In the genomic region with DNA sequence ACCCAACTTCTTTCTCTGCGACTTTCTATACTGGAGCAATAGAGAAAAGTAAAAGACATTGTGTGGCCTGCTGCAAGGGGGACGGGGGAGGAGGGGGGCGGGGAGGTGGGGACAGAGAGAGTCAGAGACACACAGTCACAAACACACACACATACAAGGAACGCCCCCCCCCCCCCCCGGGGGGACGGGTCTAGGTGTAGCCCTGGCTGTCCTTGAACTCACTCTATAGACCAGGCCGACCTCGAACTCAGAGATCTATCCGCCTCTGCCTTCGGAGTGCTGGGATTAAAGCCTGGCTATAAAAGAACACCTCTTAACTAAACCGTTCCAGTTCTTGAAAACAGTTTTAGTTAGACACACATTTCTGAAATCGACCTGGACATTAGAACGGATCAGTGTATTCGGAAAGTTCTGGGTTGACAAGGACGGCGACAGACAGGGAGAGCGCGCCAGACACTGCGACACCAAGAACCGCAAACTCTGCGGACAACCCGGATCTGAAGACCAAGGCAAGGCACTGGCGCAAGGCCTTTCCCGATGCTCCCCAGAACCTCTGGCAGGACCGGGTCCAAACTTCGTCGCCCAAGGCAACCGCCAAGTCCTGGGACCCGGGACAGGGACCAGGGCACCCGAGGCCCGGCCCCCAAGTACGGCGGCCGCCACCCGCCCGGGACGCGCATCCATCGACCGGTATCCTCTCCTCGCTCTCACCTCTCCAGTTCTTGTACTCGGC, we compare ENCODE assay signal across 8 mouse cellular contexts. TPM values are rescaled to one million over a fixed set of nuclear protein-coding genes. Genes with fewer than 3 reads are reported as not detected.
DNase-seq lines count a peak whose midpoint lies in the region; ATAC-seq and TF ChIP-seq lines count a peak whose summit lies in the region.

No protein-coding gene starts in this region.

- no peaks in the 10 kb centered on the region for H3K9me3 ChIP-seq in lung, postnatal 0 days (ENCODE audit: low read length)
- no peaks in the 10 kb centered on the region for H3K9me3 ChIP-seq in hindbrain, embryonic 13.5 days
- H3K9me3 ChIP-seq in midbrain, embryonic 11.5 days (ENCODE audit: control insufficient read depth, low read length) = no peaks in the 10 kb centered on the region

- peak overlapping the region; percentile 81 for H3K4me3 ChIP-seq in lung, postnatal 0 days (ENCODE audit: low read depth, low read length)
- peak overlapping the region; percentile 76 for H3K4me3 ChIP-seq in hindbrain, embryonic 13.5 days
- H3K4me3 ChIP-seq in midbrain, embryonic 11.5 days (ENCODE audit: low read depth, low read length) = peak overlapping the region; percentile 75

- DNase-seq in adrenal gland, postnatal 10 days = peak; percentile 51
- no peak for DNase-seq in adrenal gland, postnatal 36 days
- DNase-seq in lung, postnatal 0 days (ENCODE audit: low spot score) = no peak
- no peak for DNase-seq in lung, adult 18-20 months
- DNase-seq in midbrain, embryonic 11.5 days (ENCODE audit: low spot score, missing footprints) = no peak
- DNase-seq in layer of hippocampus, adult 9-11 months = no peak
- DNase-seq in urinary bladder, postnatal 10 days (ENCODE audit: low spot score) = no peak

- H3K4me1 ChIP-seq in lung, postnatal 0 days (ENCODE audit: insufficient read depth, low read depth, low read length) = 0 out of 2 replicates have a peak, but pooled peaks cover 6% of the 10 kb centered on the region
- peaks cover 18% of the 10 kb centered on the region for H3K4me1 ChIP-seq in hindbrain, embryonic 13.5 days (replicated peaks)
- peaks cover 7% of the 10 kb centered on the region for H3K4me1 ChIP-seq in midbrain, embryonic 11.5 days (ENCODE audit: control insufficient read depth, insufficient read depth, low read length)

- H3K9ac ChIP-seq in lung, postnatal 0 days (replicated peaks; ENCODE audit: low read depth) = peak overlapping the region; percentile 48; the same call in 1 of the 2 replicates
- H3K9ac ChIP-seq in hindbrain, embryonic 13.5 days = peak overlapping the region; percentile 82
- H3K9ac ChIP-seq in midbrain, embryonic 11.5 days (ENCODE audit: low read length) = peak overlapping the region; percentile 66

- no peaks in the 10 kb centered on the region for H3K27me3 ChIP-seq in lung, postnatal 0 days (replicated peaks; ENCODE audit: insufficient read depth, low read length)
- H3K27me3 ChIP-seq in hindbrain, embryonic 13.5 days = no peaks in the 10 kb centered on the region
- H3K27me3 ChIP-seq in midbrain, embryonic 11.5 days (ENCODE audit: control insufficient read depth, insufficient read depth, low read length) = no peaks in the 10 kb centered on the region

- no peak for TF ChIP-seq CTCF in lung, postnatal 0 days (IDR thresholded peaks at IDR 0.05)

- ATAC-seq in lung, postnatal 0 days = peak; percentile 60; the same call in 1 of the 2 replicates
- peak; percentile 68 for ATAC-seq in hindbrain, embryonic 13.5 days (ENCODE audit: low FRiP score)
- ATAC-seq in midbrain, embryonic 11.5 days (ENCODE audit: low FRiP score) = no peak; the same call in 1 of the 2 replicates

- no peaks in the 10 kb centered on the region for H3K36me3 ChIP-seq in lung, postnatal 0 days (ENCODE audit: insufficient read depth, low read length)
- H3K36me3 ChIP-seq in hindbrain, embryonic 13.5 days = peaks cover 12% of the 10 kb centered on the region
- H3K36me3 ChIP-seq in midbrain, embryonic 11.5 days (ENCODE audit: control insufficient read depth, insufficient read depth, low read length) = peaks cover 2% of the 10 kb centered on the region; the same call in 1 of the 2 replicates

- peak overlapping the region; percentile 91 for H3K4me2 ChIP-seq in lung, postnatal 0 days (replicated peaks; ENCODE audit: low read depth, low read length)
- peak overlapping the region; percentile 93 for H3K4me2 ChIP-seq in hindbrain, embryonic 13.5 days
- peak overlapping the region; percentile 73 for H3K4me2 ChIP-seq in midbrain, embryonic 11.5 days

- 0 out of 2 replicates have a peak overlapping the region, but pooled peaks have one; percentile 20 for H3K27ac ChIP-seq in lung, postnatal 0 days (ENCODE audit: low read length)
- H3K27ac ChIP-seq in hindbrain, embryonic 13.5 days = peak overlapping the region; percentile 18; the same call in 1 of the 2 replicates
- H3K27ac ChIP-seq in midbrain, embryonic 11.5 days (ENCODE audit: low read depth, low read length) = no peak overlapping the region

- 3% methylated on average over 42 of the region's 42 CpGs for WGBS in lung, postnatal 0 days
- 3% methylated on average over 41 of the region's 42 CpGs for WGBS in hindbrain, embryonic 13.5 days
- 2% methylated on average over 41 of the region's 42 CpGs for WGBS in midbrain, embryonic 11.5 days

- TF ChIP-seq EP300 in lung, postnatal 0 days (IDR thresholded peaks at IDR 0.05) = no peak

RNA-seq across cellular contexts. Expression of a gene that starts 0.5 kb away (rescaled TPM):
- total RNA-seq in adrenal gland, postnatal 10 days (2021) = 10 to 100 TPM; 30.4 to 37.3 TPM
- 10 to 100 TPM; 27.6 to 33.9 TPM for total RNA-seq in adrenal gland, postnatal 36 days (2021)
- 35.7 and 37.2 TPM in 2 replicates for polyA plus RNA-seq in lung, postnatal 0 days (2015; fragmentation: Nextera tagmentation; extraction: Ambion mirVana)
- polyA plus RNA-seq in hindbrain, embryonic 13.5 days (2015; fragmentation: Nextera tagmentation; extraction: Ambion mirVana) = 77.6 and 88.2 TPM in 2 replicates
- 82.4 and 87.1 TPM in 2 replicates for polyA plus RNA-seq in midbrain, embryonic 11.5 days (2014; fragmentation: Nextera tagmentation; extraction: Ambion mirVana)

RNA-seq across cellular contexts. Expression of a gene that starts 0.6 kb away (rescaled TPM):
- 10 to 100 TPM; 11.5 to 13.3 TPM for total RNA-seq in adrenal gland, postnatal 10 days (2021)
- total RNA-seq in adrenal gland, postnatal 36 days (2021) = 10 to 100 TPM in 1 of 2 experiments, 1 to 10 TPM in 1; 8.6 to 10.0 TPM
- 8.3 and 9.0 TPM in 2 replicates for polyA plus RNA-seq in lung, postnatal 0 days (2015; fragmentation: Nextera tagmentation; extraction: Ambion mirVana)
- 24.8 and 26.7 TPM in 2 replicates for polyA plus RNA-seq in hindbrain, embryonic 13.5 days (2015; fragmentation: Nextera tagmentation; extraction: Ambion mirVana)
- polyA plus RNA-seq in midbrain, embryonic 11.5 days (2014; fragmentation: Nextera tagmentation; extraction: Ambion mirVana) = 22.8 and 23.0 TPM in 2 replicates

RNA-seq across cellular contexts. Expression of a gene that starts 56.3 kb away (rescaled TPM):
- total RNA-seq in adrenal gland, postnatal 10 days (2021) = 1 to 10 TPM; 2.3 to 2.4 TPM
- total RNA-seq in adrenal gland, postnatal 36 days (2021) = 1 to 10 TPM; 2.7 to 4.7 TPM
- polyA plus RNA-seq in lung, postnatal 0 days (2015; fragmentation: Nextera tagmentation; extraction: Ambion mirVana) = 10.1 and 12.9 TPM in 2 replicates
- polyA plus RNA-seq in hindbrain, embryonic 13.5 days (2015; fragmentation: Nextera tagmentation; extraction: Ambion mirVana) = 1.9 and 2.4 TPM in 2 replicates
- 0.46 and 0.88 TPM in 2 replicates for polyA plus RNA-seq in midbrain, embryonic 11.5 days (2014; fragmentation: Nextera tagmentation; extraction: Ambion mirVana)
